Mouse (Mus musculus) NIH3T3 (cell line): ENCODE measurements around the gene Tmsb15l.
"Not testable (repeated sequence)": the region's sequence is repeated elsewhere in the genome, so short reads cannot be mapped to it uniquely, and the experiment has no call there.

ENCODE experiments used
- DNase-seq: peaks from one replicate; pipeline ENCODE4 v3.0.0-alpha.2; 2012; ENCODE audit warnings: low read depth

Gene Tmsb15l

GRCm38 (mm10) chrX:136976424-136977084, at the start of gene Tmsb15l, which contains the start of gene Tmsb15b1:
Tmsb15l (minus strand) TSS chrX:136976869.
Tmsb15b1 (minus strand) TSS chrX:136976874.
- peak; percentile 29 for DNase-seq

GRCm38 (mm10) chrX:137019310-137019709, 42.6 kb upstream of the Tmsb15l start:
- peak; percentile 74 for DNase-seq

GRCm38 (mm10) chrX:137017668-137018067, 41.0 kb upstream of the Tmsb15l start:
- DNase-seq, result no peak

- DNase-seq, result peak; percentile 80
Observed at GRCm38 (mm10) chrX:137015099-137015709, 38.5 kb upstream of the Tmsb15l start.

GRCm38 (mm10) chrX:136996256-136996655, 19.6 kb upstream of the Tmsb15l start:
- DNase-seq, result no peak

- no peak for DNase-seq
Observed at GRCm38 (mm10) chrX:136993641-136994040, 17.0 kb upstream of the Tmsb15l start.

GRCm38 (mm10) chrX:136992978-136993547, 16.4 kb upstream of the Tmsb15l start, which contains the start of gene Zcchc18:
Zcchc18 (plus strand) TSS chrX:136993155.
- no peak for DNase-seq

GRCm38 (mm10) chrX:136992191-136992965, 15.7 kb upstream of the Tmsb15l start:
- DNase-seq, result no peak

GRCm38 (mm10) chrX:136991274-136991673, 14.6 kb upstream of the Tmsb15l start:
- DNase-seq, result no peak

GRCm38 (mm10) chrX:136986039-136986438, 9.4 kb upstream of the Tmsb15l start:
- DNase-seq, result no peak

- peak; percentile 17 for DNase-seq
Observed at GRCm38 (mm10) chrX:136978616-136979015, 1.9 kb upstream of the Tmsb15l start.

- DNase-seq, result not testable (repeated sequence)
Observed at GRCm38 (mm10) chrX:136975397-136975796, 1.3 kb downstream of the Tmsb15l start, which contains the start of gene Tmsb15b2. Tmsb15b2 (minus strand) TSS chrX:136975497.

GRCm38 (mm10) chrX:136959688-136960087, 17.0 kb downstream of the Tmsb15l start:
- peak; percentile 19 for DNase-seq

- not testable (repeated sequence) for DNase-seq
Observed at GRCm38 (mm10) chrX:136958300-136958699, 18.4 kb downstream of the Tmsb15l start.

GRCm38 (mm10) chrX:136957583-136958279, 18.9 kb downstream of the Tmsb15l start:
- DNase-seq, result not testable (repeated sequence)

- no peak for DNase-seq
Observed at GRCm38 (mm10) chrX:136937985-136938384, 38.7 kb downstream of the Tmsb15l start.

GRCm38 (mm10) chrX:136927031-136927430, 49.6 kb downstream of the Tmsb15l start, which contains the start of gene H2bfm:
H2bfm (plus strand) TSS chrX:136927325.
- DNase-seq, result no peak

GRCm38 (mm10) chrX:136925863-136926262, 50.8 kb downstream of the Tmsb15l start:
- no peak for DNase-seq
